Mouse (Mus musculus) cerebellum, postnatal 25 days (tissue): ENCODE measurements at regions not wholly inside any gene's neighbourhood (a gene's known extent, or its start where the extent isn't known, plus 50 kb on each side); places are given as distances from the start of the nearest gene placed in this dataset.

Experiments
- DNase-seq, 2 experiments: peaks; one replicate each; pipeline ENCODE4 v3.0.0; 2021; ENCODE audit warnings: mixed read lengths in 2 of 2

DNA sequence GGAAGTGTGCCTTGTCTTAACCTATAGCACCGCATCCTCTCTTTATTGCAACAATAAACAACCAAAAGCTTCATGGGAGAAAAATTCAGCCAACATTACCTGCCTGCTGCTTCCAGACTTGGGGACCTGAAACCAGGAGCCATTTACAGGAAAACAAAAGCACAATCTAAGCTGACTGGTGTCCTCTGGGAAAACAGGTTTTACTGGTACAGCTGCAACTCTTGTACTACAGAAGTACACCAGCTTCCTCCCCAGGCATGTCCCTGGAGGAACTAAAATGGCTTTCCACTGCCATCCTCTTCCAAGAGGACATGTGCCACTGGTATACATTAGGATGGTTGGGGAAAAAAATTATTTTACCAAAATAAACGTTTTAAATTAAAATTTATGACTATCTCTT is 63.9 kb upstream of the Ptprk start:
- no peak for DNase-seq

DNA sequence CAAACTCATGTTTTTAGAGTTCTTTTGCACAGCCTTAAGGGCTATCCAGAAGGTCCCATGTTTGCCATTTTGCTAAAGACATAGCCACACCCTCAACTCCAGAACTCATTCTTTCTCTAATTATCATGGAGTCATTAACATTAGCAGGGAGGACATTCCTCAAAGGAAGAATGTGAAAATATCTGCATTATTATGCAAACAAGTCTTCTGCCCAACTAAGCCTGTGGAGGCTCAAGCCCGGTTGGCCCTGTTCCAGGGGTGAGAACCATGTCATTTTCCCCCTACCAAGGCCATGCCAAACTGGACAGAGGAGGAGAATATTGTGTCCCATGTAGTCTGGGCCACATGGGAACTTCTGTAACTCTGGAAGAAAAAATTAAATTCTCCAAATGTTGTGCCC is 62.5 kb upstream of the Ptprk start:
- DNase-seq, result no peak

GRCm38 (mm10) chr10:28013401-28013800 is 61.2 kb upstream of the Ptprk start:
- DNase-seq, result no peak

DNA sequence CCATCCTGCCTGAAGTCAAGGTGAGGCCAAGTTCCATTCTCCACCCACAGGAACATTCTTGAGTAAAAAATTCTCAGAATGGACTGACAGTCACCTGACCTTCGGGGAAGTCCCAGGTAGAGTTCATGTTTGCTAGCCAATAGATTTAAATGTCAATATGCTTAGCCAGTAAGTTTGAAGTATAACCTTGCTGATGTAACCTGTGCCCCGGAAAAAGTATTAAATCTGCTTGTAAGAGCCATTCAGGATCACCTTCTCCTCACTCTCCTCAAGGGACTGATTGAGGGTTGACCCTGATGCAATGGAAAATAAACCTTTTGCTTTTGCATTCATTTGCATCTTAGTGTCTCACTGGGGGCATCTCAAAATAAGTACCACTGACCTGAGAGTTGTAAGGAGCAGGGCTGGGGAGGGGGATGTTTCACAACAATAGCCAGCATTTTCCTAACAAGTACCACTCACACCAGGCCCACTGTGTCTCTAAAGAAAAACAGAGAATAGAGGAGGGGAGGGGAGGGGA is 60.3 kb upstream of the Ptprk start:
- DNase-seq, result no peak
